Mouse (Mus musculus) liver, embryonic 12.5 days (tissue): ENCODE results near the gene Lrp5. TPM values are rescaled to one million over a fixed set of nuclear protein-coding genes. Genes with fewer than 3 reads are reported as not detected.
"Not testable (repeated sequence)": the region's sequence is repeated elsewhere in the genome, so short reads cannot be mapped to it uniquely, and the experiment has no call there.

Experiments used
- ATAC-seq: fragments of 200-750 bp; cut with Nextera tagmentation; 2 replicates; pipeline ENCODE4 v1.8.0; 2017; ENCODE audit warnings: moderate number of reproducible peaks, mild to moderate bottlenecking, moderate library complexity
- H3K27ac ChIP-seq: fragments of 300-500 bp; sonication (generic); 2 replicates; pipeline ENCODE4 v1.5.1; 2016; ENCODE audit warnings: mild to moderate bottlenecking
- H3K27me3 ChIP-seq: fragments of 300-500 bp; sonication (generic); replicated peaks from 2 replicates; pipeline ENCODE4 v1.6.1; 2016; ENCODE audit warnings: mild to moderate bottlenecking, moderate library complexity
- H3K36me3 ChIP-seq: fragments of 300-500 bp; sonication (generic); 2 replicates; pipeline ENCODE4 v1.6.1; 2016; ENCODE audit warnings: mild to moderate bottlenecking, moderate library complexity
- H3K4me1 ChIP-seq: fragments of 300-500 bp; sonication (generic); 2 replicates; pipeline ENCODE4 v1.6.1; 2016
- H3K4me2 ChIP-seq: fragments of 300-500 bp; sonication (generic); 2 replicates; pipeline ENCODE4 v1.6.1; 2016; ENCODE audit warnings: mild to moderate bottlenecking, moderate library complexity
- H3K4me3 ChIP-seq: fragments of 300-500 bp; sonication (generic); 2 replicates; pipeline ENCODE4 v1.5.1; 2016; ENCODE audit warnings: mild to moderate bottlenecking, moderate library complexity
- H3K9ac ChIP-seq: fragments of 300-500 bp; sonication (generic); 2 replicates; pipeline ENCODE4 v1.6.1; 2016; ENCODE audit warnings: mild to moderate bottlenecking, moderate library complexity
- H3K9me3 ChIP-seq: fragments of 300-500 bp; sonication (generic); replicated peaks from 2 replicates; pipeline ENCODE4 v1.6.1; 2016; ENCODE audit warnings: mild to moderate bottlenecking, moderate library complexity
- WGBS: fragments of 180-500 bp; shearing (Covaris S2); methylation state at CpG from one replicate; pipeline ENCODE4 v1.1.7; 2016; ENCODE audit not compliant: insufficient replicate concordance; 5-methylcytosine and 5-hydroxymethylcytosine counted together
- polyA plus RNA-seq: library from polyadenylated mRNA; unstranded; fragments of >200 nt; fragmentation: Nextera tagmentation; extraction: Ambion mirVana; gene quantifications from 2 replicates; pipeline ENCODE4 v1.2.1, GENCODE M21; 2016

Lrp5 gene
- polyA plus RNA-seq, 1 experiment from 2014 or later = 2.7 TPM

DNA sequence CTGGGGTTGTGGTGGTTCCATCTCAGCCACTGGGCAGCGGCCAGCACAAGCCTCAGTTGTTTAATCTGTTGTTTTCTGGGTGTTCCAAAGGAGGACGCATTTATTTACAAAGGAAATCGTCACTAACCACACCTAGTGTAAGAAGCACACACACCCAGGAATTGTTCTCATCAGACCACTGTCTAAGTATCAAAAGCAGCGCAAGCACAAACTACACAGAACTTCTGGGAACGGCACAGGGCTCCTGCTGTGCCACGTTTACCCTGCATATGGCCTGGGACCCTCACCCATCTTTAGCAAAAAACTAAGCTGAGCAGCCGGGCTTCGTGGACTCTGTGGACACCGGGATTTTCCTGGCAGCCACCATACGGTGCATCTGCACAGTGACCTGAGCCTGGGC lies 17.8 kb downstream of the Lrp5 start:
- H3K9ac ChIP-seq = no peak overlapping the region
- ATAC-seq = no peak
- H3K27me3 ChIP-seq = no peaks in the 10 kb centered on the region
- WGBS = 71% methylated on average over 10 of the region's 10 CpGs
- no peak overlapping the region for H3K4me3 ChIP-seq
- no peak overlapping the region for H3K27ac ChIP-seq
- 0 out of 2 replicates have a peak, but pooled peaks cover 4% of the 10 kb centered on the region for H3K9me3 ChIP-seq
- no peak overlapping the region for H3K4me2 ChIP-seq
- peaks cover 18% of the 10 kb centered on the region for H3K36me3 ChIP-seq
- H3K4me1 ChIP-seq = peaks cover 60% of the 10 kb centered on the region

DNA sequence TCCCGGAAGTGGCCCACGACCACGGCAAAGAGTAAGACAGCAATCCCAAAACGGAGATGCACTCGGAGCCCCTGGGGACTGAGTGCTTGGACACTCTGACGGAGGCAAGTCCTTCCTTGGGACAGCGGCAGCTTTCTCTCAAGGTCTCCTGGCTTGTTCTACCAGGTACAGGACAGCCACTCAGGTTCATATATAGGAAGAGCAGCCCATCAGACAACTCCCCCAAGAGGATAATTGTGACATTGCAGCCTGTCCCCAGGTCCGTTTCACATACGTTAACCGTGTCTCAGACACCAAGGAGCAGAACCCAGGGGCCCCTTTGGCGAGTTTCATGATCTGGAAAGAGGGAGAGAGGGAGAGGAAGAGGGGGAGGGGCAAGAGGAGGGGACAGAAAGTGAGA lies 18.4 kb downstream of the Lrp5 start:
- peaks cover 60% of the 10 kb centered on the region for H3K4me1 ChIP-seq
- no peak for ATAC-seq
- H3K9ac ChIP-seq = no peak overlapping the region
- H3K27ac ChIP-seq = 0 out of 2 replicates have a peak overlapping the region, but pooled peaks have one; percentile 29
- no peaks in the 10 kb centered on the region for H3K9me3 ChIP-seq
- peaks cover 14% of the 10 kb centered on the region for H3K36me3 ChIP-seq
- no peak overlapping the region for H3K4me2 ChIP-seq
- no peaks in the 10 kb centered on the region for H3K27me3 ChIP-seq
- no peak overlapping the region for H3K4me3 ChIP-seq
- whole genome bisulfite sequencing = 55% methylated on average over 11 of the region's 11 CpGs

DNA sequence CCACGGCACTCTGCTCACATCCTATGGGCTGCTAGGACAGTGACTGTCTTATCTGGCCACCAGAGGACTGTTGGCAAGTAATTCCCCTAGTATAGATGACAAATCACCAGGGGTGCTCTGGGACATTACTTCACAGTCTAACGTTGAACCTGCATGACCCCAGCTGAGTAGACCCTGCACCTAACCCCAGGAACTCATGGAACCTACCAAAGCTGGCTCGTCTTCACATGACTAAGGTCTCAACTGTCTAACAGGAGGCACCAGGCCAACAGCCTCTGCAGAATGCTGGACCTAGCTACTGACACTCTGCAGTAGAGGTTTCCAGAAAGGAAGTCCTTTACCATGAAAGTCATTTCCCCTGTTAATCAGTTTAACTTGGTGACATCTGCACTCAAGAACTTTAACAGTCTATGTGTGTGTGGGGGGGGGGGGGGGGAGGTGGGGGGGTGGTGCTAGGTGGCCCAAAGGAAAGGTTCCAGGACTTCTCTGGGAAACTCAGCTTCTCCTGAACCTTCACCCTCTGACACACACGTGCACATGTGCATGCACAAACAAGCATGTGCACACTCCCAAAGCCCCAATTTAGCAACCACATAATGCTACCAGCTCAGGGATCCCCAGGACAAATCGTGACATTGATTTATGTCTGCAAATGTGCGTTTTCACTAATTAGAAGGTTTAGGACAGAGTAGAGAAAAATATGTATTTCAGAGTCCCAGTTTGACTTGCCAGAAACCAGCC lies 19.0 kb downstream of the Lrp5 start:
- Histone ChIP-seq H3K27me3 (no peaks in the 10 kb centered on the region), H3K36me3 (peaks cover 7% of the 10 kb centered on the region), H3K9me3 (no peaks in the 10 kb centered on the region), H3K4me3 (no peak overlapping the region), H3K4me1 (peaks cover 60% of the 10 kb centered on the region), H3K27ac (peak overlapping the region; percentile 29; the same call in 1 of the 2 replicates), H3K9ac (no peak overlapping the region), H3K4me2 (no peak overlapping the region)
- ATAC-seq = no peak
- WGBS = 37% methylated on average over 6 of the region's 6 CpGs

- ATAC-seq = no peak
- H3K36me3 ChIP-seq = peaks cover under 1% of the 10 kb centered on the region
- H3K27ac ChIP-seq = peak overlapping the region; percentile 42; the same call in 1 of the 2 replicates
- H3K4me2 ChIP-seq = no peak overlapping the region
- H3K4me1 ChIP-seq = peaks cover 60% of the 10 kb centered on the region
- no peaks in the 10 kb centered on the region for H3K27me3 ChIP-seq
- whole genome bisulfite sequencing = 71% methylated on average over 2 of the region's 2 CpGs
- H3K9me3 ChIP-seq = no peaks in the 10 kb centered on the region
- no peak overlapping the region for H3K4me3 ChIP-seq
- no peak overlapping the region for H3K9ac ChIP-seq
Observed at GRCm38 (mm10) chr19:3666632-3667031, 19.7 kb downstream of the Lrp5 start.

- Histone ChIP-seq H3K4me1 (peaks cover 59% of the 10 kb centered on the region), H3K4me3 (no peak overlapping the region), H3K9me3 (no peaks in the 10 kb centered on the region), H3K36me3 (no peaks in the 10 kb centered on the region), H3K4me2 (peak overlapping the region; percentile 25; the same call in 1 of the 2 replicates), H3K27me3 (no peaks in the 10 kb centered on the region), H3K9ac (no peak overlapping the region), H3K27ac (no peak overlapping the region)
- ATAC-seq = no peak; the same call in 1 of the 2 replicates
- 22% methylated on average over 5 of the region's 5 CpGs for WGBS
Observed at GRCm38 (mm10) chr19:3665510-3665909, 20.9 kb downstream of the Lrp5 start.

- Histone ChIP-seq H3K36me3 (peaks cover 33% of the 10 kb centered on the region), H3K4me3 (no peak overlapping the region), H3K4me2 (no peak overlapping the region), H3K27ac (no peak overlapping the region), H3K27me3 (no peaks in the 10 kb centered on the region), H3K9ac (no peak overlapping the region), H3K9me3 (no peaks in the 10 kb centered on the region), H3K4me1 (peaks cover 24% of the 10 kb centered on the region)
- no peak for ATAC-seq
- WGBS = 83% methylated on average over 4 of the region's 4 CpGs
Observed at GRCm38 (mm10) chr19:3657947-3658346, 28.4 kb downstream of the Lrp5 start.

DNA sequence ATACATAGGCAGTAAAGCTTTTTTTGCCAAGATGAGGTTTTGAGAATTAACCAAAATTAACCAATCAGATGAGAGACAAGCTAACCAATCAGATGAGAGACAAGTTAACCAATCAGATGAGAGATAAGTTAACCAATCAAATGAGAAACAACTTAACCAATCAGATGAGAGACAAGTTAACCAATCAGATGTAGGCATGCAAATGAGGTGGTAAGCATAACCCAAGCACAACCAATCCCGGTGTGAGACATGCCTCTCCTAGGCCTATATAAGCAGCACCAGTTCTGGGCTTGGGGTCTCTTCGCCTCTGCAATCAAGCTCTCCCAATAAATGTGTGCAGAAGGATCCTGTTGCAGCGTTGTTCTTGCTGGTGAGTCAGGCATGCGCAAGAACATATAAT lies 29.3 kb downstream of the Lrp5 start:
- Histone ChIP-seq H3K4me1 (peaks cover 24% of the 10 kb centered on the region), H3K36me3 (peaks cover 41% of the 10 kb centered on the region)
- 90% methylated on average over 4 of the region's 4 CpGs for WGBS
- not testable (repeated sequence) for H3K9me3 ChIP-seq, H3K4me3 ChIP-seq, H3K27ac ChIP-seq, H3K4me2 ChIP-seq, H3K9ac ChIP-seq, ATAC-seq, H3K27me3 ChIP-seq

GRCm38 (mm10) chr19:3656144-3656543 lies 30.2 kb downstream of the Lrp5 start:
- H3K4me1 ChIP-seq = peaks cover 24% of the 10 kb centered on the region
- H3K27me3 ChIP-seq = no peaks in the 10 kb centered on the region
- H3K27ac ChIP-seq = peak overlapping the region; percentile 6; the same call in 1 of the 2 replicates
- H3K4me2 ChIP-seq = no peak overlapping the region
- ATAC-seq = no peak
- no peak overlapping the region for H3K4me3 ChIP-seq
- H3K9ac ChIP-seq = no peak overlapping the region
- H3K36me3 ChIP-seq = peaks cover 51% of the 10 kb centered on the region
- 50% methylated on average over 1 of the region's 1 CpGs for WGBS
- 0 out of 2 replicates have a peak, but pooled peaks cover 4% of the 10 kb centered on the region for H3K9me3 ChIP-seq

DNA sequence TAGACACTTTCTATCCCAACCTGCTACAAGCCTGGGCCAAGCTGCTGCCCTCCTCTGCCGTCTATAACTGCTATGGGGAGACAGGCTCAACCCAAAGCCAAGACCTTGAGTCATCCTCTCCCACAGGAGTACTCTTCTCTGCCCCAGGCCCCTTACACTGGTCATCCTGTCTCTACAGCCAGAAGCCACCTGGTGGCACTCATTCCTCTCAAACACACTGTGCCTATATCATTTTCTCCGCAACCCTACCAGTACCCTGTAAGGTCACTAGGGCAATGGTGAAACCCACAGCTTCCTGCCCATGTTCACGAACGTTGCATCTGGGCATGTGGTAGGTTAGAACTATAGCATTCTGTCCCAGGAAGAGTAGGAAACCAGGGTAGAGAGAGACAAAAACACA lies 31.4 kb downstream of the Lrp5 start:
- Histone ChIP-seq H3K27me3 (no peaks in the 10 kb centered on the region), H3K9ac (no peak overlapping the region), H3K4me2 (no peak overlapping the region), H3K27ac (no peak overlapping the region), H3K4me1 (peaks cover 24% of the 10 kb centered on the region), H3K4me3 (no peak overlapping the region), H3K9me3 (0 out of 2 replicates have a peak, but pooled peaks cover 5% of the 10 kb centered on the region), H3K36me3 (peaks cover 63% of the 10 kb centered on the region)
- 38% methylated on average over 4 of the region's 4 CpGs for WGBS
- no peak for ATAC-seq

GRCm38 (mm10) chr19:3654058-3654457 lies 32.3 kb downstream of the Lrp5 start:
- Histone ChIP-seq H3K36me3 (peaks cover 65% of the 10 kb centered on the region), H3K4me3 (no peak overlapping the region), H3K9me3 (0 out of 2 replicates have a peak, but pooled peaks cover 5% of the 10 kb centered on the region), H3K9ac (no peak overlapping the region), H3K27ac (no peak overlapping the region), H3K4me1 (peaks cover 24% of the 10 kb centered on the region), H3K4me2 (no peak overlapping the region), H3K27me3 (no peaks in the 10 kb centered on the region)
- 60% methylated on average over 5 of the region's 5 CpGs for WGBS
- 0 out of 2 replicates have a peak, but pooled peaks have one; percentile 19 for ATAC-seq

DNA sequence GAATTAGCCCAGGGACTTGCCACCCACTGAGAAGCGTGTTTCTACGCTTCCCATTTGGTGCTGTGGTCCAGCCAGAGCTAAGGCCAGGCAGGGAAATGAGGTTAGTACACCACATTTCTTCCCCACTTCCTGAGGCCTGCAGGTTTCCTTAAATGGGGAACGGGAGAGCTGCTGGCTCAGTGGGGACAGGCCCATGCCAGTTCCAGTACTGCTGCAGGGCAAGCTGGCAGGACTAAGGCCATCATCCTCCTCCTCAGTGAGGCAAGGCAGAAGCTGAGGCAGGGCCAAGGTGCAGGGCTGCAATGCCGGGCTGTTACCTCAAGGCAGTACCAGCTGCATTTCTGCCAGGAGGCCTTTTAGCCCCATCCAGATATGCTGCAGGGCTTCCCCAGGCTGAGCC lies 32.9 kb downstream of the Lrp5 start:
- no peak for ATAC-seq
- peaks cover 60% of the 10 kb centered on the region for H3K36me3 ChIP-seq
- 72% methylated on average over 4 of the region's 4 CpGs for WGBS
- no peaks in the 10 kb centered on the region for H3K27me3 ChIP-seq
- H3K4me1 ChIP-seq = peaks cover 28% of the 10 kb centered on the region
- 0 out of 2 replicates have a peak, but pooled peaks cover 5% of the 10 kb centered on the region for H3K9me3 ChIP-seq
- no peak overlapping the region for H3K9ac ChIP-seq
- no peak overlapping the region for H3K27ac ChIP-seq
- no peak overlapping the region for H3K4me2 ChIP-seq
- no peak overlapping the region for H3K4me3 ChIP-seq

- Histone ChIP-seq H3K27ac (no peak overlapping the region), H3K4me3 (no peak overlapping the region), H3K4me1 (peaks cover 33% of the 10 kb centered on the region), H3K4me2 (no peak overlapping the region), H3K36me3 (peaks cover 61% of the 10 kb centered on the region), H3K27me3 (no peaks in the 10 kb centered on the region), H3K9ac (no peak overlapping the region), H3K9me3 (0 out of 2 replicates have a peak, but pooled peaks cover 5% of the 10 kb centered on the region)
- ATAC-seq = no peak
- 88% methylated on average over 13 of the region's 13 CpGs for WGBS
Observed at GRCm38 (mm10) chr19:3651989-3652388, 34.4 kb downstream of the Lrp5 start.
